Mouse (Mus musculus): ENCODE data around the gene Tmem151b.

The Tmem151b gene

DNA sequence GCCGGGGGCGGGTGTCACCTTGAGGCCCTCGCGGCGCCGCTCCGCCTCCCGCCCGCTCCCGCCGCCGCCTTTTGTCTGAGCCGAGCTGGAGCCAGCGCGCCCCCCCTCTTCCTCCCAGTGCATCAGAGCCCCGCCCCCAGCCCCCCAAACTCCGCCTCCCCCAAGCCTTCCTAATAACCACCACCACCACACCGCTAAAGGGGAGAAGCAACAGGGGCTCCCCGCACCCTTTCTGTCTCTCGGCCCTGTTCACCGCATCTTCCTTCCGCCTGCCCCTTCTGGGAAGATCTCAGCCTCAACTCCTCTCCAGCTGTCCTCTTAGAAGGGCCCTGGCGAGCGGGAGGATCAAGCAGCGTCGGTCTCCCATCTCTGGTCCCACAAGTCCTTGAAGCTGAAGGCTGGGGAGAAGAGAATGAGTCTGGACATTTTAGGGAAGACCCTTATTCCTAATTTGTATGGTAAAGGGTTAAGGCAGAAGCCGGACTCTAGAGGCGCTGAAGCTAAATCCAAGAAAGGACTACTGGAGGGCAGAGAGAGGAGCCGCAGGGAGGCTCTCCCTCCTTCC, at the start of gene Tmem151b:
TSS of gene Tmem151b (minus strand) at position 61 of the 565 bp plus-strand sequence.
- DNase-seq (ENCODE audit: low read depth, low spot score): no peak

DNA sequence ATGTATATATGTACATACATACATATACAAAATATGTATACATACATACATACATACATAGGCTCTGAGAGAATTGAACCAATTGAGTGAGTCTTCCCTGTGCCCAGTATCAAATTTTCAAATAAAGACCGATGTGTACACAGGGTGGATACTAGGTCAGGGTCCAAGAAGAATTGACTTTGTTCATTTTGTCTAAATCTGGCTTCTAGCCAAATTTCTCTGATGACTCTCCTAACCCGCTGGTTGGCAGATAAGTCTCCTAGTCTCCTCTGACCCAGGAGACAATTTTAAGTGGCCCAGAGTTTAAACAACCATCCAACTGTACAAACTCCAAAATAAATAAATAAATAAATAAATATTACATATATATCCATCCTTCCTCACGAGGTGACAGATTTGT, 49.4 kb upstream of the Tmem151b start:
- DNase-seq (ENCODE audit: low read depth, low spot score): no peak

DNA sequence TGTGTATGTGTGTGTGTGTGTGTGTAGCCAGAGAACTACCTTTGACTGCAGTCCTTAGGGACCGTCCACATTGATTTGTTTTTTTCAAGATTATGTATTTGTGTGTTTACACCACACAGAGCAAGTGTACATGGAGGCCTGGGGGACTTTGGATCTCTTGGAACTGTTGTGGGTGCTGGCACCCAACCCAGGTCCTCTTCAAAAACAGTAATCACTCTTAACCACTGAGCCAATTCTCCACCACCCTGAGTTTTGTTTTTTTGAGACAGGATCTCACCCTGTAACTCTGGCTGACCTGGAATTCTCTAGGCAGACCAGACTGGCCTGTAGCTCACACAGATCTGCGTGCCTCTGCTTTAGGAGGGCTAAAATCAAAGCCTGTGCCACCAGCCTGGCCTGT, 48.9 kb upstream of the Tmem151b start:
- no peak for DNase-seq (ENCODE audit: low read depth, low spot score)

DNA sequence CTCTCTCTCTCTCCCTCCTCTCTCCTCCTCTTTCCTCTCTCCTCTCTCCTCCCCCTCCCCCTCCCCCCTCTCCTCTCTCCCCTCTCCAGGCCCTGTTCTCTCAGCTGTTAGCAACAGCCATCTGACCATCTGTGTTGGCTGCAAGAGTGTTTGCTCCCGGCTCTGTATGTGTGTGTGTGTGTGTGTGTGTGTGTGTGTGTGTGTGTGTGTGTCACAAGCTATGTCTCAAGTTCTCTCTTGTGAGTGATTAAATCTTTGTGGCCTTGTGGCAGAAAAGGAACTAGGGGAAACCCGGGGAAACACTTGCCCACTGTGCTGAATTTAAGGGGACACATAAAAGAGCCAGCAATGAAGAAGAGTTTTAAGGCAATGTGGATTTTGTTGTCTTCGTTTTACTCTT, 48.3 kb upstream of the Tmem151b start:
- no peak for DNase-seq (ENCODE audit: low read depth, low spot score)

DNA sequence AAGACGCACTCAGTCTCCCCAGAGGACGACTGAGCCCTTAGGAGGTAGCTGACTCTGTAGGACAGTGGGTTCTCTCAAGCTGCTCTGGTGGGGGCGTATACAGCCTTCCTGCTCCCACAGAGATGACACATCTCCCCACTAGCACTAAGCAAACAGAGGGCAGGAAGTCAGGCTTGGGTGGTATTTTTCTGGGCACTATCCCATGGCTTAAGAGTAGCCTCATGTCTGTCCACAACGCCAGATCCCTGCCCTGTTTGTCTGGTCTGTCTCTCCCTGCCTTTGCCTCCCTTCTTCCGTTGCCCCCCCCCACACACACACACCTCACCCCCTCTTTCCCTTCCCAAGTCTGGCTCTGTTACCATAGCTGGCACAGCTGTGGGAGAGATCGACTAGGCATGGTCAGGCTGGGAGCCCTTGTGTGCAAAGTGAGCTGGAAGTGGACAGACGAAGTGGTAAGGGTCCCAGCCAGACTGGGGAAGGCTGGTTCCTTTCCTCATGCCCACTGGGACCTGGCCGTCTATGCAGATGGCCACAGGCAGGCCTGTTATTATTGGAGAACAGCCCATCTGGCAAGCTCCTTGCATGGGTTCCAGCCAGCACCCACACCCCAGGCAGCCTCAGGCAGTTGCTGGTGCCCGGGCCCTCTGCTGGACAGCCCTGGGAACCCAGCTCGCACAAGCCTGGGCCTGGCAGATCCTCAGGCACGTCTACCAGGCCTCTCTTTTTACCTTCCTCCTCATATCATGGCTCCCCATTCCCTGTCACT, 47.3 kb upstream of the Tmem151b start:
- no peak for DNase-seq (ENCODE audit: low read depth, low spot score)

DNA sequence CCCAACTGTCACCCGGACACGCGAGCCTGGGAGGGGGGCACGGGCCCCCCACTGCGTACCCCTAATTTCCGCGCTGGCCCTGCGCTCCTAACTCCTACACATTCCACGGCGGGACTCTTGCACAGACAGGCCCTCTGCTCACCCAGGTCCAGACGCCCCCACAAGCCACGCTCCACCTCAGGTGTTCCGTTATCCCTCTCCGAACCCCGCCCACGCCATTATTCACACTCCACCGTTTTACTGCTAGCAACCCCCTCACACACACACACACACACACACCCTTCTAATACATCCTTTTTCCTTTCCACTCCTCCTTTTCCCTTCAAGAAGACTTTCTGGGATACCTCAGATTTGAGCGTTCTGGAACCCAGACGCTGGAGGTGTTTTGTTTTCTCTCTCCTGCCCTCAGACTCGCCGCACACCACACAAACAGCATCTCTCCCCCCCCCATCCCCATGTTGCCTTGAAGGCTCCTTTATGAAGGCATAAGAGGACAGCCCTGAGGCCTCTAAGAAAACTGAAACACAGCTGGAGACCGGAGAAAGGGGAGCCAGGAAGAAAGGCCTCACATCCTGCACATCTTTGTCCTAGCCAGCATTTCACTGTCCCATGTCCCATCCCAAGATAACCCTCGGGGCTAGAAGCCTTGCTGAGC, 46.4 kb upstream of the Tmem151b start:
- DNase-seq (ENCODE audit: low read depth, low spot score): no peak

DNA sequence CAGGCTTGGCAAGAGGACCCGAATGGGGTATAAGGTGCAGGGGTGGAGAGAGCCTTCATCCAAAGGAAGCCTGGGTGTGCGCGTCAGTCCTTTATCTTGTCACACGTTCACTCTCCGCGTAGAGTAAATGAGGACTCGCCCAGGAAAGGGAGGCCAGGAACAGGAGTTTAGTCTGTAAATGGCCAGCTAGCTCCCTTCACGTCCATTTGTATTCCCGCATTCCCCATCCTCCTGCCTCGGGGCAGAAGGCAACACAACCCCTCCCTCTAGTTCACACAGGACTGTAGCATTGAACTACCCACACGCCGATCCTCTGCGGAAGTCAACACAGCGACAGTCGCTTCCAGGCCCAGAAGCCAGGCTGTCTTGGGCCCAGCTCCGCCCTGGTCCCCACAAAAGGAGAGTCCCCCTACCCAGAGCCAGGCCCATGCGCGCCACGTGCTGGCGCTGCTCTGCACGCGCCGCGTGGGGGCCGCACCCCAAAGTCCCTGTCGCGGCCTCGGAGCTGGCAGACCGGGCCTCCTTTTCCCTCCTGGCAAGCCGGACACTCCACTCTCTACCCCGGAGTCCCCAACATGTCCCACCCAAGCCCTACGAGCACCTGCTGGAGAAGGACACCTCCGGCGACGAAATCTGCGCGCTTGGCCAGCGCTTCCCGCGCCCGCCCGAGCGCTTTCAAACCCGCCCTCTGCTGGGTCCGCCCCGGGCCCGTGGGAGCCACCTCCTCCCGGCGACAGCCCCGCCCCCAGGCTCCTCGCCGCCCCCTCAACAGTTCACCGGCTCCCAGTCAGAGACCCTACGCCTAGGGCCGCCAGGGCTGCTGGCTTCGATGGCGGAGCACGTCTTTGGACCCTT, 45.6 kb upstream of the Tmem151b start:
- DNase-seq (ENCODE audit: low read depth, low spot score): no peak

DNA sequence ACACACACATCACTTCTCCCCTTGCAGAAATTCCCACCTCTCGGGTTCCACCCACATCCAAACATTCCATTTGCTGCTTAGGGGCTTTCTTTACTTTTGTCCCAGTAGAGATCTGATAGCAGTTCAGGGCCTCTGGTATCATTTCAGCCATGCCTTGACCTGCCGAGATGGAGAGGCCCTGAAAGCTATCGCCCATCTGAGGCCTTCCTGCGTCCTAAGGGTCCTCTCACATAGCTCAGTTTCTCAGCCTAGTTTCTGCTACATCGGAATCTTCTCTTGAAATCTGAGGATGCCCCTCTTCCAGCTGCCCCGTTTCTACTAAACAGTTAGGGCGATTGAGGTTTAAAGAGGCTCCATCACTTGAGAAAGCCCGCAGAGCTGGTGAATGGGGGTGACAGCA, 44.7 kb upstream of the Tmem151b start:
- no peak for DNase-seq (ENCODE audit: low read depth, low spot score)

DNA sequence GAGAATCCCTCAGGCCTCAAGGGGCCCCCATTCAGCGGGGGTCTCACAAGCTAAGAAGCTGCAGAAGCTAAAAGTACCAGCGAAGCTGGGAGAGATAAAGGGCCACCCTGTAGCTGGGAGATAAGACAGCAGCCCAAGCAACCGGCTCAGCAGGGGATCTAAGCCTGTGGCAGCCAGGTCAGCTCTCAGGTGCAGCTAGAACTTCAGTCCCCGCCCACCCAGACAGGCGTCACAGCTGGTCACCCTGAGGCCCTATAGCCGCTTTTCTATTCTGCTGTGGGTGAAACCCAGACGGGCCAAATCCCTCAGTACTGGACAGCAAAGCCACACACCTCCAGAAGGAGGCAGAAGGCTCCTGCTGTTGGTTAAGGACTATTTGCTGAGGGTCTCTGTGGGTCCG, 44.0 kb upstream of the Tmem151b start:
- no peak for DNase-seq (ENCODE audit: low read depth, low spot score)

DNA sequence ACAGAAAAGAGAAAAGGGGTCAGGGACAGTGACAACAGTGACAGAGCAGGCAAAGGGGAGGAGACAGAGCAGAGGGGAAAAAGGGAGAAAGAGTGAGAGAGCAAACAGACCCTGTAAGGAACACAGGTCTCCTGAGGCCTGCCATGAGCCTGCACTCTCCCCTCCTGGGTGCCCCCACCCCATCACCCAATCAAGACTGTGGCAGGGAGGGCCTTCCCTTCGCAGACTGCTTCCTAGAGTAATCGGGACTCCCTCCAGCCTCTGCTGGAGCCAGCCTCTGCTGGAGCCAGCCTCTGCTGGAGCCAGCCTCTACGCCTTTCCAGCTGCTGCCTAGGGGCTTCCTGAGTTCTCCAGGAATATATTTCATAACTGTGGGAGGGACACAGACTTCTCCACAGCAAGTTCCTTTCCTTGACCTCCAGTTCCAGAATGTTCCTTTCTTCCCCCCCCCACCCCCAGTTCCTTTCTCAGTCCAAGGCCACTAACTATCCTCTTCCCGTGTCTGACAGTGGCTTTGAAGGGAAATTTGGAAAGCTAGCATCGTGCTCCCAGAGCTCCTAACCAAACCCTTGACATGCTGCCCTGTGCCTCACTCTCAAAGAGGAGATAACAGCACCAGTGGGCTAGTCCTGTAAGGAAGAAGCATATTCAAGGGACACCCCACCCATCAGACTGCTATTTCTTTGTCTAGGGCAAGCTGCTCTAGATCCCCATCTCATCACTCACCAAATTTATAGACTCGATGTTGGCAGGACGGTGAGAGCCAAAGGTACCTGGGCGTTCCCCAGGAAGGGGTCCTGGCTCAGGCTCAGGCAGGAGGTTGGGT, 43.3 kb upstream of the Tmem151b start:
- no peak for DNase-seq (ENCODE audit: low read depth, low spot score)

DNA sequence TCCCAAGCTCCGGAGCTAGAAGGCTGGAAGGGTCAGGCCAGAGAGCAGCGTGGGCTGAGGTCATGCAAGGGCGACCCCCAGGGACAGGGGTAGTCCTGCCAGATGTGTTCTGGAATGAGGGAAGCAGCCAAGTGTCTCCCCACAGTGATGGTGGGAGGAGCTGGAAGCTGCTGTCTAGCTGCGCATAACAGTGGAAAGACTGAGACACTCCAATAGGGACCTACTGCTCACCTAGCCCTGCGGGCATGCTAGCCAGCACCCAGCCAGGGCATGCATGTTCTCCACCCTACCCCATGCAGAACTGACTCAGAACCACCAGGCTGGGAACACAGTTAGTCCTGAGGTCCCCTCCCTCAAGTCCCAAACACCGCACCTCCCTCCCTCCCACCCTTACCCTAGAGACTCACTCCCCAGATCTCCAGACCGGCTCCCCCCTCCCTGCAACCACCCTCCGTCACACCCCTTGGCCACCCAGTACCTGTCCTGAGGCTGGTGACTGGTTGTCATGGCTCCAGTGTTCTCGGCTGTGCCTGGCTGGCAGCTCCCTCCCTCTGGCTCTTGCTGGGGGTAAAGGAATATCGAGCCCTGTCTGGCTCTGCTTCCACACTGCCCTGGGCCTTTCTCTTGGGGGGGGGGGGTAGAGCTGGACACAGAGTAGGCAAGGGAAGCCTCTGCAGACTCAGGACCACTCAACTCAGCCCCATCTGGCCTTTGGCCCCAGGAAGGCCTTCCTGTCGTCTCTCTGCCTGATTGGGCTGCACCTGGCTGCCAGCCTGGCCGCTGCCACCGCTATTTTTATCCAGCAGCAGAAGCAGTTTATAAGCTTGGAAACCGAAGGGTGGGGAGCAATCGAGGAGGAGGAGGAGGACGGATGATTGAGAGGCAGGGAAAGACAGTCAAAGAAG, 42.5 kb upstream of the Tmem151b start:
- no peak for DNase-seq (ENCODE audit: low read depth, low spot score)

DNA sequence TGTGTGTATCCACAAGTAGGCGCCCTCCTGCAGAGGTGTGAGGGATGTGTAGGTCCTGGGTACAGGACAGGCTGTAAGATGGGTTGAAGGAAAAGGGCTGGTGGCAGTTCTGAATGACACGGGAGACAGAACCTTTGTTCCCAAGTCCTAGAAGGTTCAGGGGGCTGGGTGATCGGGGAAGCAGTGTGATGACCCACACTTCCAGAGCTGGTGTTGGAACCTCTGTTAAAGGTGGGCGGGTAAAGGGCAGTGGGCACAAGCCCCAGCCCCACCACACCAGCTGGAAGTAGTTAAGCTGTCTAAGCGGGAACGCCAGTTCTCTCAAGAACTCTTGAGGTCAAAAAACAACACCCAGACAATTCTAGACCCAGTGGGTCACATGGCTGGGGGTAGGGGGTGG, 40.9 kb upstream of the Tmem151b start:
- DNase-seq (ENCODE audit: low read depth, low spot score): no peak

DNA sequence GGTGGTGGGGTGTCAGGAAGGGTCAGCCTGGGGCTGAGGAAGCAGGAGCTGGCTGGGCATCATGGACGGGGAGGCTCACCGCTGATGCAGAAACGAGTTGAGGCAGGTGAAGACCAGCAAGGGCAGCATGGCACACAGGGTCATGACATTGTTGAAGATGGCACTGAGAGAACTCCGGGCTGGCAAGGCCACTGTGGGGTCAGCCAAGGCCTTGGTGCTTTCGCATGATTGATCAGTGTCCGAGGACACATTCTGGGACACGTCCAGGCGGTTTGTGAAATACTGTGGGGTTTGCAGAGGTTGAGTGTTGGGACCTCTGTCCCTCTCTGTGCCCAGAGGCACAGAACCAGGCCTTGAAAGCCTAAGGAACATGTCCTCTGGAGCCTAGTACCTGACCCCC, 40.4 kb upstream of the Tmem151b start:
- no peak for DNase-seq (ENCODE audit: low read depth, low spot score)

DNA sequence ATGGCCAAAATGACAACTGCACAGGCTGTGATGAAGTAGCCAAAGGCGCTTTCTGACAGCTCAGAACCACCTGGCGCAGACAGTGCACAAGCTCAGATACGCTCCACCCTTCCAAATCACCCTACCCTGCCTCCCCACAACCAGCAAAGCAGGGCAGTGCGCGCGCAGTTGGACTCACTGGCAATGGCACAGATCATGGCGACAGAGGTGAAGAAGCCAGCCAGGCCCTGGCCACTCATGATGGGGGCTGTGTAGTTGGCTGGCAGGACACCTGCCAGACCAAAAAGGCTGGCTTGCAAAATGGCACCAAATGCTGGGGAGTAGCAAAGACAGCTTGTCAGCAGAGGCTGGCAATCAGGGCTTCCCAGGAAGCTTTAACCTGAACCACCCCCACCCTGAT, 39.8 kb upstream of the Tmem151b start:
- no peak for DNase-seq (ENCODE audit: low read depth, low spot score)

DNA sequence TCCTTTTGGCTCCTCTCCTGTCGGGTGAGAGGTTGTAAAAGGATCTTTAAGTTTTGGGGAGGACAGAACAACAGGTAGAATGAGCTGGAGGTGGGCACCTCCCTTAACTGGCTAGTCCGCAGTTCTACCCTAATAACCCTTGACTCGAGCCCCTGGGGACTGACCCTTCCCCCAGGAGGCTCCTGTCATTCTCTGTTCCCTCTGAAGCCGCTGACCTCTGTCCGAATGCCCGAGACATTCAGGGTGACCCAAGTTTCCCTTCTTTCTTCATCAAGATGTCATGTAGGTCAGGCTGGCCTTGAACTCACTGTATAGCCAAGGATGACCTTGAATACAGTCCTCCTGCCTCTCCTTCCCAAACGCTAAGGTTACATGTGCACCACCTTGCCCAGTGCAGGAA, 38.9 kb upstream of the Tmem151b start:
- no peak for DNase-seq (ENCODE audit: low read depth, low spot score)

DNA sequence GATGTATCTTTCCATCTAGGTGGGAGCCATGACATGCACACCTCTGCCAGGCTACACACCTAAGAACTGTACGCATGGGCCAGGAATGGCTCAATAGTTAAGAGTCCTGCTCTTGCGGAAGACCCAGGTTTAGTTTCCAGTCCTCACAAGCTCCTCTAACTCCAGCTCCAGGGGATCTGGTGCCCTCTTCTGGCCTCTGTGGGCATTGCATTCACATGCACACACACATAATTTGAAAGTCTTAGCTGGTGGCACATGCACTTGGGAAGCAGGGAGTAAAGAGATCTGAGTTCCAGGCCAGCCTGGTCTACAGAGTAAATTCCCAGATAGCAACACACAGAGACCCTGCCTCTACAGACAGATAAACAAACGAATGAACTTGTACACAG, 37.0 kb upstream of the Tmem151b start:
- DNase-seq (ENCODE audit: low read depth, low spot score): no peak

DNA sequence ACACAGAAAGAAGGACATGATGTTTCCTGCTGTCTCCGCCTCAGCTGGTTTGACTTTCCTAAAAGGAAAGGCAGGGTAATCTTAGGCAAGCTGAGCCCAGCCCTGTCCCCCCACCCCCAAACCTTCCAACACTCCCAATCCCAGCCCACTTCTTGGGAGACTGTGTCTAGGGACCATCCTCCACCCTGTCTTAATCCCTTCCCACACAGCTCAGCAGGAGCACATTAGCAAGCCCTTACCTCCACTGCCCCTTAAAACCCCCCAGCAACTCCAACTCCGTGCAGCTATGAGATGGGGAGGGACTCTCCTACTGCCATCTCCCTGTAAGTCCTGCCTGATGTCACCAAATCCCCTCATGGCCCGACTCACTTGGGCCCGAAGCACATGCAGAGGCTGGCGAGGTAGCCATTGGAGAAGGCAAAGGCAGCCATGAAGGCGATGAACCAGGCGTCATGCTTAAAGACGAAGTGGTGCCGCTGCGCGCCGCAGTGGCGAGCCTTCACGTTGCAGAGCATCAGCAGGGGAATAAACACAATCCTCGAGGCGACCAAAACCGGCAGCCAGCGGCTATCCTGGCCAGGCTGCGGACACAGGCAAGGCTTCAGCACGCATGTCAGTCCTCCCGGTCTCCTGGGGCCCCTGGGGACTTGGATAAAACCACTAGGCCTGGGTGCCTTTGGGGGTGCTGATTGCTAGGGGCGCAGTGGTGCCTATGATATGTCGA, 36.4 kb upstream of the Tmem151b start:
- no peak for DNase-seq (ENCODE audit: low read depth, low spot score)

DNA sequence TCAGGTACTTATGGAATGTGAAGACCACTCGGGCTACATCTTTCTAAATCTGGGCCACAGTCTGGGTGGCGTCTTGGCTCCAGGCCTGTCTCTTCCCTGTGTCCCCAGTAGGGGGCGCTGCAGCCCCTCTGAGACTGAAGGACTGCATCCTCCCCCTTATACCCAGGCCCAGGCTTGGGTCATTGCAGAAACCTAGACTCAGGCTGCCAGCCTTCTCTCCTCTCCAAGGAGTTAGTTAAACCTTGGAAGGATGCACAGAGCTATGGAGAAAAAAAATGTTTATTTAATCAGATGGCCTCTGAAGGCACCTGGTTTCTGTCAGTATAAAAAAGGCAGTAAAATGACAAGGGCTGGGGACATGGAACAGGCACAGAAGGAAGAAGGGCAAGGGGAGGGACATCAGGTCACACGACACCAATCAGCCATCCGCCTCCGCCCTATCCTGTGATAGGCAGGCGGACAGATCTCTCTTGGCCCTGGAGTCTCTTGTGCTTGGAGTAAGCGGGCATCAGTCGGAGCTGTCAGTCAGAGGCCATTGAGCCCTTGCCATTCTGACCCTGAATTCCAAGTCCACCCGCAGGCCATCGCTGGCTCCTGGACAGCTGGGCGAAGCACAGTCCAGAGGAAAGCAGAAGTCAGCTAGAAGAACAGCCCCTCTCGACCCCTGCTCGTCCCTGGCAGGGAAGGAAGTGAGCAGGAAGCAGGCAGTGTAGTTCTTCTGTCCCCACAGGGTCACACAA, 35.6 kb upstream of the Tmem151b start:
- DNase-seq (ENCODE audit: low read depth, low spot score): peak; percentile 65
